Mouse (Mus musculus) brain, adult 2 months (tissue): ENCODE results near the gene Glod4.
A peak's percentile ranks its signal among the peaks of the same experiment; 100 is the strongest.

ENCODE experiments used
- DNase-seq: peaks from one replicate; pipeline ENCODE4 v3.0.0; 2011; ENCODE audit warnings: low read depth, low spot score

Glod4 gene

GRCm38 (mm10) chr11:76206793-76207192 lies 36.7 kb downstream of the Glod4 start:
- DNase-seq = no peak

- DNase-seq = peak; percentile 89
Measured at GRCm38 (mm10) chr11:76201761-76202674, 41.5 kb downstream of the Glod4 start.

DNA sequence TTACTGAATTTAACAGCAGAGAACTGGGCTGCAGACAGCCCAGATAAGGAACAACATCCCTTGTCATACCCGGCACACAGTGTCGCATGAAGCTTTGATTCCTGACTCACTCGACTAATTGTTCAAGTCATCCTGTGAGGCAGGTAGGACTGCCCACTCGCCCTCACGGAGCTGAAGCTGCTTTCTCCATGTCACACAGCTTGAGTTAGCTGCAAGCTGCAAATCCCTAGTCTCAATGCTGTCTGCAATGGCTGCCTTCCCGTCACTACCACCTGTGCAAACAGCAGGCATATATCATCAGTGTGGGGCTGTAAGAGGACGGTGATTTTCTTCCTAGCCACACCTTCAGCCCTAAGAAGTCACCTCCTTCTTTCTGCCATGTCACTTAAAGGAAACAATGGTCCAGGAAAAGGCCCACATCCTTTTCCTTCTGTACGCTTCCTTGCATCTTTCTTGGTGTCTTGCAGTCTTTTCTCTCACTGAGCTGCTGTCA lies 46.5 kb downstream of the Glod4 start:
- peak; percentile 54 for DNase-seq

GRCm38 (mm10) chr11:76196275-76196976 lies 47.1 kb downstream of the Glod4 start:
- DNase-seq = no peak

- DNase-seq = no peak
Measured at GRCm38 (mm10) chr11:76186908-76187307, 56.6 kb downstream of the Glod4 start.

DNA sequence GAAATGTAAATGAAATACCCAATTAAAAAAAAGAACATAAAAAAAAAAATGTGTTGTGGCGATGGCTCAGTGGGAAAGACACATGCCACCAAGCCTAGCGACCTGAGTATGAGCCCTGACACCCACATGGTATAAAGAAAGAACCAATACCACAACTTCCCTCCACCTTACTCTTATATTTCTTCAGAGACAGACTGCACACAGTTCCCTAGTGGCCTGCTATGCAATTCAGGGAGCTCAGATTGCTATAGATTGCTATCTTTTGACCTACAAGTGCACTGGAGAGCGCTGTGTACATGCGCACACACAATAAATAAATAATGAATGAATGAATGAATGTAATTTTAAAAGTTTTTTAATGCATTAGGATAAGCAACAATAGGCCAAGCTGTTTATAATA lies 59.8 kb downstream of the Glod4 start:
- no peak for DNase-seq

- peak; percentile 13 for DNase-seq
Measured at GRCm38 (mm10) chr11:76180146-76180540, 63.4 kb downstream of the Glod4 start.

- DNase-seq = peak; percentile 96
Measured at GRCm38 (mm10) chr11:76179495-76180145, 63.9 kb downstream of the Glod4 start, which contains the start of the genes Vps53 and Fam57a. Vps53 (minus strand) TSS chr11:76179647. Fam57a (plus strand) TSS chr11:76179671.

GRCm38 (mm10) chr11:76178726-76179494 lies 64.6 kb downstream of the Glod4 start:
- DNase-seq = peak; percentile 82

GRCm38 (mm10) chr11:76170207-76170606 lies 73.3 kb downstream of the Glod4 start:
- DNase-seq = peak; percentile 89

DNA sequence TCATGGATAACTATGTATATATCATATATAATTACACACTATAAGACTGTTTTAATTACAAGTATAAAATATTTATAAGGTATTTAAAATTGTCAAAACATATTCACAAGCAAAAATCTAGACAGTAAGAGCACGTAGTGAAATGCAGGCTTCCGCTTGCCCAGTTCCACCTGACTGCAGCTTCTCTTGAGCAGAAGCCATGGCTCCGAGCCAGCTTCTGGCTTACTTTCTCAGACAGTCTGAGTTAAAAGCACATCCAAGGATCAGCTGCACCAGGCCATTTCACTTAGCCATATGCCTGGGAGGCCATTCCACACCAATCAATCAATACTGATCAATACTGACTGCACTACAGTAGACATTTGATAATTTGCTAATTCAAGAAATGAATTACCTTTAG lies 74.5 kb downstream of the Glod4 start:
- peak; percentile 70 for DNase-seq

- DNase-seq = peak; percentile 82
Measured at GRCm38 (mm10) chr11:76167079-76167765, 76.3 kb downstream of the Glod4 start.

- peak; percentile 27 for DNase-seq
Measured at GRCm38 (mm10) chr11:76166657-76167056, 76.9 kb downstream of the Glod4 start.

DNA sequence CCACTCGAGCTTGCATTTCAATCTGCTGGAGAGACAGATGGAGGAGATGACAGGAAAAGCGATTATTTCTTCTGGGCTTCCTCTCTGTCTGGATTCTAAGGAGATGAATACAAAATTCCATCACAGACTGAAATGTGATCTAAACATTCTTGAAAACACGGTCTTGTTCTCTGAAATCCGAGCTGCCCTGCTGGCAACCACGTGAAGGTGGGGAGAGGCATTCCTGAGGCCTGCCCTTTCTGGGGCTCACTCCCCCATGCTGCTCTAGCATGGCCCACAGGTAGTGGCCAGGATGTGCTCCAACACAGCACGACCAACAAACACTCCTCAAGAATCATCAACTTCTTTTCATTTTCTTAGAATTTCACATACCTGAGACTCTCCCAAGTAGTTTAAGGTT lies 83.3 kb downstream of the Glod4 start:
- DNase-seq = no peak

DNA sequence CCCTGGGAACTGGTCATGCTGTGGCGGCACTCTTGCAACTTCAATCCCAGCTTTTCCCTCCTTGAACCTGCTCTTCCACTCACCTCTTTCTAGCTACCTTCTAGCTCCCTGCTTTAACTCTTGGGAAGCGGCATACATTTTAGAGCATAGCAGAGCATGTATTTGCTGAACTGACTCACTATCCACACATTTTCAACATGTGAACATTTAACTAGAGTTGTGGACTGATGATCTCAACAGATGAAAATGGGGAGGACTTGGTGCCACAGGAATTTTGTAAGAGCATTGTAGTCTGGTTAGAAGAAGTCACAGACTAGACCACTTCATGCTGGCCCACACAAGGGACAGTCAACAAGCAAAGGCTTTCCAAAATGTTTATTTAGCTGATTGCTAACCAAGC lies 85.2 kb downstream of the Glod4 start:
- DNase-seq = no peak

GRCm38 (mm10) chr11:76154861-76155260 lies 88.7 kb downstream of the Glod4 start:
- DNase-seq = no peak

- DNase-seq = no peak
Measured at GRCm38 (mm10) chr11:76154200-76154599, 89.3 kb downstream of the Glod4 start.

DNA sequence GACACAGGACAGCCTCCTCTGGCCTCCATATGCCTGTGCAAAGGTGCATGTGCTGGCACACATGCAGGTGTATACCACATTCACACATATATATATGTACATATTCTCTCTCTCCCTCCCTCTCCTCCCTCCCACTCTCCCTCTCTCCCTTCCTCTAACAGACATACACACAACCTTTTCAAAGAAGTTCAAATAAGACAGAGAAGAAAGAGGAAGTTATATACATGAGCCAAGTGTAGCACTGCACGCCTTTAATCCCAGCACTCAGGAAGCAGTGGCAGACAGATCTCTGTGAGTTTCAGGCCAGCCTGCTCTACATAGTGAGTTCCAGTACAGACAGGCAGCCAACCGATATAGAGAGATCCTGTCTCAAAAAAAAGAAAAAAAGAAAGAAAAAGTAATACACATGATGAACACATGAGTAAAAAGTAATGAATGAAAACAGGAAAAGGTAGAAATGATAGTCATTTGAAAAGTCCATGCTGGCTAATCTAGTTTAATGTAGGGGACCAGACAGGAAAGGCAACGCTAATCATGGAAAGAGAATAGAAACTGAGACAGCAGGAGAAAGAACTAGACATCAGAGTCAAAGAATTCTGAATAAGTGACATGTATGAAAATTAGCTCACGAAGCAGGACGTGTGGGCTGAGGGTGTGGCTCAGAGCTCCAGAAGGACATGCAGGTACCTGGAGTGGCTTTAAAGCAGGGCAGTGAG lies 90.1 kb downstream of the Glod4 start:
- DNase-seq = no peak

DNA sequence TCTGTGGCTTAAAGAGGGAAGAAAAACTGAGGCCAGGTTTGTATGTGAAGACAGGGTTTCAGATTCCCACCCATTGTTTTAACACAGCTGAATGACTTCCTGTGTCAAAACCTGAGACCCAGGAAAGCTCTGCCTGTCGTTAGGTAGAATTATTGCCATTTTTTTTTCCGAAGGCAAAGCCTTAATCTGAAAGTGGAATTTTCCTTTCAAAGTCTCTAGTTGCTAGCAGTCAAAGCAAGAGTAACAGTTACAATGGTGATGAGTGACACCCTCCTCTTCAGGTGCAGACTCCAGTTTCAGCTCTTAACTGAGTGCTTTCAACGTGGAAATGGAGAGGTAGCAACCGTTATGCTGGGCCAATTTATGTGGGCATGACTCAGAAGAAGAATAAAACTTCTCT lies 92.5 kb downstream of the Glod4 start:
- DNase-seq = peak; percentile 48
